Mouse (Mus musculus): Measurements from ENCODE around the gene Zfp229. TPM values are rescaled to one million over a fixed set of nuclear protein-coding genes. Genes with fewer than 3 reads are reported as not detected.
"Not testable (repeated sequence)": the region's sequence is repeated elsewhere in the genome, so short reads cannot be mapped to it uniquely, and the experiment has no call there.

Gene Zfp229
- total RNA-seq, 1 experiment: 47.5 TPM

- Histone ChIP-seq H3K9ac (ENCODE audit: insufficient read depth, low read depth, low read length, poor library complexity, severe bottlenecking) (no peak overlapping the region), H3K27ac (ENCODE audit: insufficient read depth, low read depth, low read length, poor library complexity, severe bottlenecking) (no peak overlapping the region), H3K4me3 (ENCODE audit: insufficient read depth in 1 of 2, low read depth in 1 of 2, low read length in 2 of 2, poor library complexity in 1 of 2, severe bottlenecking in 1 of 2) (no peak overlapping the region), H3K36me3 (ENCODE audit: control insufficient read depth, insufficient read depth, low read length, poor library complexity, severe bottlenecking) (no peaks in the 10 kb centered on the region), H3K9me3 (ENCODE audit: control insufficient read depth, insufficient read depth, low read depth, low read length) (no peaks in the 10 kb centered on the region), H3K4me1 (ENCODE audit: control insufficient read depth in 2 of 2, insufficient read depth in 2 of 2, low read length in 2 of 2, poor library complexity in 1 of 2) (peaks cover 0 to 2% of the 10 kb centered on the region in 2 experiments; a peak in 1 of 4 replicates)
- in situ Hi-C loops (cut with MboI; ENCODE audit: low sequenced_read_pairs in 2 of 2, unreplicated experiment in 2 of 2): no loop called here
- no peak for DNase-seq (ENCODE audit: low read depth, low spot score)
- TF ChIP-seq MAFK (IDR thresholded peaks at IDR 0.05; ENCODE audit: insufficient read depth, low read depth, low read length) (no peak), ZC3H11A (IDR thresholded peaks at IDR 0.05; ENCODE audit: borderline replicate concordance, low read depth, low read length) (no peak), ZNF384 (IDR thresholded peaks at IDR 0.05; ENCODE audit: low read depth, low read length) (no peak), CHD2 (IDR thresholded peaks at IDR 0.05; ENCODE audit: low read depth, low read length) (no peak), HCFC1 (IDR thresholded peaks at IDR 0.05; ENCODE audit: borderline replicate concordance, insufficient read depth, low read length) (no peak)
Measured at GRCm38 (mm10) chr17:21752791-21753190, 22.2 kb downstream of the Zfp229 start.

GRCm38 (mm10) chr17:21753342-21754208, 23.0 kb downstream of the Zfp229 start:
- in situ Hi-C loops (cut with MboI; ENCODE audit: low sequenced_read_pairs in 2 of 2, unreplicated experiment in 2 of 2): no loop called here
- Histone ChIP-seq H3K27ac (ENCODE audit: insufficient read depth, low read depth, low read length, poor library complexity, severe bottlenecking) (no peak overlapping the region), H3K9ac (ENCODE audit: insufficient read depth, low read depth, low read length, poor library complexity, severe bottlenecking) (peak overlapping the region; percentile 72), H3K4me3 (ENCODE audit: insufficient read depth in 1 of 2, low read depth in 1 of 2, low read length in 2 of 2, poor library complexity in 1 of 2, severe bottlenecking in 1 of 2) (peak overlapping the region; percentile 41 to 57), H3K4me1 (ENCODE audit: control insufficient read depth in 2 of 2, insufficient read depth in 2 of 2, low read length in 2 of 2, poor library complexity in 1 of 2) (peaks cover 0 to 2% of the 10 kb centered on the region in 2 experiments; a peak in 1 of 4 replicates), H3K36me3 (ENCODE audit: control insufficient read depth, insufficient read depth, low read length, poor library complexity, severe bottlenecking) (no peaks in the 10 kb centered on the region), H3K9me3 (ENCODE audit: control insufficient read depth, insufficient read depth, low read depth, low read length) (no peaks in the 10 kb centered on the region)
- no peak for DNase-seq (ENCODE audit: low read depth, low spot score)
- TF ChIP-seq ZC3H11A (IDR thresholded peaks at IDR 0.05; ENCODE audit: borderline replicate concordance, low read depth, low read length): no peak
- TF ChIP-seq MAFK (IDR thresholded peaks at IDR 0.05; ENCODE audit: insufficient read depth, low read depth, low read length): no peak
- TF ChIP-seq CHD2 (IDR thresholded peaks at IDR 0.05; ENCODE audit: low read depth, low read length): no peak
- TF ChIP-seq HCFC1 (IDR thresholded peaks at IDR 0.05; ENCODE audit: borderline replicate concordance, insufficient read depth, low read length): no peak
- TF ChIP-seq ZNF384 (IDR thresholded peaks at IDR 0.05; ENCODE audit: low read depth, low read length): no peak

GRCm38 (mm10) chr17:21770336-21770735, 39.7 kb downstream of the Zfp229 start:
- Histone ChIP-seq H3K4me1 (ENCODE audit: control insufficient read depth in 2 of 2, insufficient read depth in 2 of 2, low read length in 2 of 2, poor library complexity in 1 of 2) (no peaks in the 10 kb centered on the region), H3K9me3 (ENCODE audit: control insufficient read depth, insufficient read depth, low read depth, low read length) (no peaks in the 10 kb centered on the region), H3K27ac (ENCODE audit: insufficient read depth, low read depth, low read length, poor library complexity, severe bottlenecking) (no peak overlapping the region), H3K4me3 (ENCODE audit: insufficient read depth in 1 of 2, low read depth in 1 of 2, low read length in 2 of 2, poor library complexity in 1 of 2, severe bottlenecking in 1 of 2) (no peak overlapping the region), H3K9ac (ENCODE audit: insufficient read depth, low read depth, low read length, poor library complexity, severe bottlenecking) (no peak overlapping the region), H3K36me3 (ENCODE audit: control insufficient read depth, insufficient read depth, low read length, poor library complexity, severe bottlenecking) (no peaks in the 10 kb centered on the region)
- peak; percentile 81 for TF ChIP-seq MAFK (IDR thresholded peaks at IDR 0.05; ENCODE audit: insufficient read depth, low read depth, low read length)
- no peak for TF ChIP-seq ZC3H11A (IDR thresholded peaks at IDR 0.05; ENCODE audit: borderline replicate concordance, low read depth, low read length)
- in situ Hi-C loops (cut with MboI; ENCODE audit: low sequenced_read_pairs in 2 of 2, unreplicated experiment in 2 of 2): no loop called here
- DNase-seq (ENCODE audit: low read depth, low spot score): no peak

- DNase-seq (ENCODE audit: low read depth, low spot score): peak; percentile 37
- H3K27ac ChIP-seq (ENCODE audit: insufficient read depth, low read depth, low read length, poor library complexity, severe bottlenecking): no peak overlapping the region
- no peaks in the 10 kb centered on the region for H3K9me3 ChIP-seq (ENCODE audit: control insufficient read depth, insufficient read depth, low read depth, low read length)
- H3K36me3 ChIP-seq (ENCODE audit: control insufficient read depth, insufficient read depth, low read length, poor library complexity, severe bottlenecking): no peaks in the 10 kb centered on the region
- no peak overlapping the region for H3K4me3 ChIP-seq (ENCODE audit: insufficient read depth in 1 of 2, low read depth in 1 of 2, low read length in 2 of 2, poor library complexity in 1 of 2, severe bottlenecking in 1 of 2)
- in situ Hi-C loops (cut with MboI; ENCODE audit: low sequenced_read_pairs in 2 of 2, unreplicated experiment in 2 of 2): no loop called here
- H3K9ac ChIP-seq (ENCODE audit: insufficient read depth, low read depth, low read length, poor library complexity, severe bottlenecking): no peak overlapping the region
- no peaks in the 10 kb centered on the region; a peak in 1 of 4 replicates for H3K4me1 ChIP-seq (ENCODE audit: control insufficient read depth in 2 of 2, insufficient read depth in 2 of 2, low read length in 2 of 2, poor library complexity in 1 of 2)
- no peak for TF ChIP-seq MAFK (IDR thresholded peaks at IDR 0.05; ENCODE audit: insufficient read depth, low read depth, low read length)
- TF ChIP-seq CHD2 (IDR thresholded peaks at IDR 0.05; ENCODE audit: low read depth, low read length): no peak
- no peak for TF ChIP-seq ZNF384 (IDR thresholded peaks at IDR 0.05; ENCODE audit: low read depth, low read length)
- TF ChIP-seq ZC3H11A (IDR thresholded peaks at IDR 0.05; ENCODE audit: borderline replicate concordance, low read depth, low read length): no peak
- TF ChIP-seq HCFC1 (IDR thresholded peaks at IDR 0.05; ENCODE audit: borderline replicate concordance, insufficient read depth, low read length): no peak
Measured at GRCm38 (mm10) chr17:21792256-21792655, 61.7 kb downstream of the Zfp229 start.

GRCm38 (mm10) chr17:21801373-21801772, 70.8 kb downstream of the Zfp229 start:
- H3K9ac ChIP-seq (ENCODE audit: insufficient read depth, low read depth, low read length, poor library complexity, severe bottlenecking); H3K9me3 ChIP-seq (ENCODE audit: control insufficient read depth, insufficient read depth, low read depth, low read length); H3K36me3 ChIP-seq (ENCODE audit: control insufficient read depth, insufficient read depth, low read length, poor library complexity, severe bottlenecking); H3K4me3 ChIP-seq (ENCODE audit: insufficient read depth in 1 of 2, low read depth in 1 of 2, low read length in 2 of 2, poor library complexity in 1 of 2, severe bottlenecking in 1 of 2); H3K27ac ChIP-seq (ENCODE audit: insufficient read depth, low read depth, low read length, poor library complexity, severe bottlenecking); H3K4me1 ChIP-seq (ENCODE audit: control insufficient read depth in 2 of 2, insufficient read depth in 2 of 2, low read length in 2 of 2, poor library complexity in 1 of 2); in situ Hi-C loops (cut with MboI; ENCODE audit: low sequenced_read_pairs in 2 of 2, unreplicated experiment in 2 of 2): not testable (repeated sequence)
- DNase-seq (ENCODE audit: low read depth, low spot score): peak; percentile 54
